Comparison of ENCODE assay signal across 21 mouse cellular contexts in the genomic region with DNA sequence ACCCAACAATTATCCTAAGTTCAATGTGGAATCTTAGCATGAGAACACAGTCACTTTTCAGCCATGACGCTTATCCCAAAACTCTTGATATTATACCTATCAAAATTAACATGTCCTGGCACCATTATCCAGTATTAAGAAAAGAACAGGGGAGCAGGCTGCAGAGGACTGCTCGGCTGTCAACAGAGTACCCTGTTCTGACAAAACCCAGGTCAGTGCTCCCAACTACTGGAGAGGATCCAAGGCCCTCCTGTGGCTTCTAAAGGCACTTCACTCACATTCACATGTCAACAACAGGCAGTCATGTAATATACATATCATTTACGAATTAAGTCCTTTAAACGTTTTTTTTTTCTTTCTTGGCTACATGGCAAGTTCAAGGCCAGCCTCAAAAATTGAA.
DNase-seq lines count a peak whose midpoint lies in the region; ATAC-seq and TF ChIP-seq lines count a peak whose summit lies in the region.
"Had no signal": no experiment of that assay in that cellular context is flagged by ENCODE, and none has a peak within 500 bp of the region (broad histone marks: within the 10 kb centered on the region; RNA-seq: fewer than 3 reads in every experiment).

No protein-coding gene starts in this region.

- TF ChIP-seq POLR2A in heart, adult 2 months (IDR thresholded peaks at IDR 0.05; ENCODE audit: insufficient read depth, low read depth, low read length) = no peak

- no peak for TF ChIP-seq EP300 in heart, adult 2 months (IDR thresholded peaks at IDR 0.05; ENCODE audit: insufficient read depth, low read depth, low read length)

- no peak for DNase-seq in heart, adult 2 months
- DNase-seq in heart, postnatal 25 days (ENCODE audit: low spot score) = no peak
- no peak for DNase-seq in layer of hippocampus, adult 2 months (ENCODE audit: low spot score in 2 of 2)
- DNase-seq in layer of hippocampus, postnatal 14 days (ENCODE audit: low spot score in 2 of 2) = no peak
- DNase-seq: adrenal gland, adult 8-10 months; cerebellum, adult 11 months; cerebellum, adult 8-10 months; cerebellum, postnatal 25 days; gastrocnemius, postnatal 10 days; heart, postnatal 36 days; kidney, adult 8-10 months had no signal

- H3K4me2 ChIP-seq in heart, embryonic 16.5 days (ENCODE audit: low read depth, low read length) = no peak overlapping the region
- H3K4me2 ChIP-seq in heart, embryonic 12.5 days = no peak overlapping the region
- H3K4me2 ChIP-seq: embryonic facial prominence, embryonic 13.5 days; forebrain, embryonic 12.5 days; hindbrain, embryonic 12.5 days had no signal

- intact Hi-C loops in heart, adult 2 months (cut with DNase I) = no loop called here
- intact Hi-C loops in heart, postnatal 25 days (cut with DNase I) = no loop called here

- H3K9ac ChIP-seq in heart, adult 2 months (ENCODE audit: low read depth, low read length) = no peak overlapping the region
- H3K9ac ChIP-seq in heart, embryonic 16.5 days (ENCODE audit: low read length) = no peak overlapping the region
- no peak overlapping the region for H3K9ac ChIP-seq in heart, embryonic 12.5 days
- H3K9ac ChIP-seq: embryonic facial prominence, embryonic 13.5 days; forebrain, embryonic 12.5 days; hindbrain, embryonic 12.5 days had no signal

- no peaks in the 10 kb centered on the region for H3K9me3 ChIP-seq in heart, embryonic 16.5 days (replicated peaks; ENCODE audit: control insufficient read depth, low read length)
- no peaks in the 10 kb centered on the region for H3K9me3 ChIP-seq in heart, embryonic 12.5 days (replicated peaks)
- H3K9me3 ChIP-seq: embryonic facial prominence, embryonic 13.5 days; forebrain, embryonic 12.5 days; hindbrain, embryonic 12.5 days had no signal

- ATAC-seq in heart, embryonic 16.5 days (replicated peaks; ENCODE audit: extremely low read depth, insufficient read depth, low FRiP score) = peak; percentile 73; the same call in 1 of the 2 replicates
- ATAC-seq in heart, embryonic 12.5 days (ENCODE audit: insufficient number of reproducible peaks, low FRiP score) = no peak
- ATAC-seq: forebrain, embryonic 16.5 days; hindbrain, embryonic 16.5 days; inflammation-experienced regulatory T-cells, adult 6 months; intestine, postnatal 0 days had no signal

- H3K36me3 ChIP-seq in heart, adult 2 months (ENCODE audit: control insufficient read depth, insufficient read depth, low read length) = no peaks in the 10 kb centered on the region
- H3K36me3 ChIP-seq in heart, embryonic 16.5 days (ENCODE audit: control insufficient read depth, insufficient read depth) = no peaks in the 10 kb centered on the region
- no peaks in the 10 kb centered on the region for H3K36me3 ChIP-seq in heart, embryonic 12.5 days
- H3K36me3 ChIP-seq: embryonic facial prominence, embryonic 13.5 days had no signal

- H3K4me1 ChIP-seq in heart, adult 2 months (ENCODE audit: control insufficient read depth, insufficient read depth, low read length) = no peaks in the 10 kb centered on the region
- H3K4me1 ChIP-seq in heart, embryonic 16.5 days (ENCODE audit: control insufficient read depth, insufficient read depth, low read length) = peaks cover 6% of the 10 kb centered on the region
- peaks cover 8% of the 10 kb centered on the region; the same call in 1 of the 2 replicates for H3K4me1 ChIP-seq in heart, embryonic 12.5 days (replicated peaks)
- H3K4me1 ChIP-seq: embryonic facial prominence, embryonic 13.5 days had no signal

- 38% methylated on average over 4 of the region's 4 CpGs for WGBS in heart, adult 2 months
- WGBS in heart, embryonic 16.5 days = 34% methylated on average over 4 of the region's 4 CpGs
- WGBS in heart, embryonic 12.5 days = 38% methylated on average over 4 of the region's 4 CpGs

- H3K4me3 ChIP-seq in heart, adult 2 months = no peak overlapping the region
- H3K4me3 ChIP-seq in heart, embryonic 16.5 days (ENCODE audit: low read length) = no peak overlapping the region
- no peak overlapping the region for H3K4me3 ChIP-seq in heart, embryonic 12.5 days
- H3K4me3 ChIP-seq in layer of hippocampus, adult 2 months = no peak overlapping the region
- H3K4me3 ChIP-seq: embryonic facial prominence, embryonic 13.5 days; forebrain, embryonic 12.5 days; hindbrain, embryonic 12.5 days had no signal

- peak; percentile 11; the same call in 1 of the 2 replicates for TF ChIP-seq CTCF in heart, adult 2 months (IDR thresholded peaks at IDR 0.05)
- 0 out of 2 replicates have a peak, but pooled peaks have one; percentile 10 for TF ChIP-seq CTCF in layer of hippocampus, adult 2 months (conservative IDR thresholded peaks at IDR 0.05)

- H3K27me3 ChIP-seq in heart, adult 2 months (ENCODE audit: control insufficient read depth, insufficient read depth, low read length) = no peaks in the 10 kb centered on the region
- no peaks in the 10 kb centered on the region for H3K27me3 ChIP-seq in heart, embryonic 16.5 days (ENCODE audit: control insufficient read depth, insufficient read depth, low read length)
- no peaks in the 10 kb centered on the region for H3K27me3 ChIP-seq in heart, embryonic 12.5 days (replicated peaks)
- H3K27me3 ChIP-seq: CH12.LX; embryonic facial prominence, embryonic 13.5 days; forebrain, embryonic 12.5 days; hindbrain, embryonic 12.5 days had no signal

- no peaks in the 10 kb centered on the region for H3K79me2 ChIP-seq in heart, adult 2 months (replicated peaks; ENCODE audit: control insufficient read depth, insufficient read depth, low read length)

- no peak overlapping the region for H3K27ac ChIP-seq in heart, adult 2 months
- no peak overlapping the region for H3K27ac ChIP-seq in heart, embryonic 16.5 days (ENCODE audit: low read length)
- H3K27ac ChIP-seq in heart, embryonic 12.5 days (ENCODE audit: poor library complexity, severe bottlenecking) = no peak overlapping the region
- H3K27ac ChIP-seq in layer of hippocampus, adult 2 months = no peak overlapping the region
- H3K27ac ChIP-seq: embryonic facial prominence, embryonic 13.5 days; forebrain, embryonic 12.5 days; hindbrain, embryonic 12.5 days had no signal
